Mouse (Mus musculus): Measurements from ENCODE around the gene Guk1. TPM values are rescaled to one million over a fixed set of nuclear protein-coding genes. Genes with fewer than 3 reads are reported as not detected.

The Guk1 gene
- total RNA-seq, 2 experiments from 2014 or later = 29.9 to 61.9 TPM

DNA sequence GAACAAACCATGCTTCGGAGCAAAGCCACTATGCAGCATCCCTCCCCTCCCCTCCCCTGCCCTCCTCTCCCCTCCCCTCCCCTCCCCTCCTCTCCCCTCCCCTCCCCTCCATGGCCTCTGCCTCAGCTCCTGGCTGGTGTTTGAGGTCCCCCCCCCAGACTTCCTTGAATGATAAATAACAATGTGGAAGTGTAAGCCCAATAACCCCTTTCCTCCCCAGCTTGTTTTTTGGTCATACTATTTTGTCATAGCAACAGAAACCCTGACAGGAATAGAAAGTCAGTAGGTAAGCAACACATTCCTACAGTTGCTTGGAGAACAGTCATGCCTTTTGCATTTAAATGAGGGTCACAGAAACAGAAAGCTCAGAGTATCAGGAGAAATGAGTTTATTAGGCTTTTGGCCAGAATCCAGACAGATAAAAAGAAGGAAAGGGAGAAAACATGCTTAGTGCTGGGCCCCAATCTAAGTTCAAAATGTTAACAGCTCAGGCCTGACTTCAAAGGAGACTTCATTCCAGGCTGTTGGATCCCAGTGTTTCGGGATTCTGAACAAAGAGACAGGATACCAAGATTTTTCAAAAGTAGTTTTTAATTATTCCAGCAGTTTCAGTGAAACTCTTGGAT, 26.3 kb downstream of the Guk1 start:
- ATAC-seq (replicated peaks; ENCODE audit: poor library complexity) = no peak

- peak; percentile 69 for ATAC-seq (replicated peaks; ENCODE audit: poor library complexity)
These were observed 27.6 kb downstream of the Guk1 start for GRCm38 (mm10) chr11:59164384-59164783.

DNA sequence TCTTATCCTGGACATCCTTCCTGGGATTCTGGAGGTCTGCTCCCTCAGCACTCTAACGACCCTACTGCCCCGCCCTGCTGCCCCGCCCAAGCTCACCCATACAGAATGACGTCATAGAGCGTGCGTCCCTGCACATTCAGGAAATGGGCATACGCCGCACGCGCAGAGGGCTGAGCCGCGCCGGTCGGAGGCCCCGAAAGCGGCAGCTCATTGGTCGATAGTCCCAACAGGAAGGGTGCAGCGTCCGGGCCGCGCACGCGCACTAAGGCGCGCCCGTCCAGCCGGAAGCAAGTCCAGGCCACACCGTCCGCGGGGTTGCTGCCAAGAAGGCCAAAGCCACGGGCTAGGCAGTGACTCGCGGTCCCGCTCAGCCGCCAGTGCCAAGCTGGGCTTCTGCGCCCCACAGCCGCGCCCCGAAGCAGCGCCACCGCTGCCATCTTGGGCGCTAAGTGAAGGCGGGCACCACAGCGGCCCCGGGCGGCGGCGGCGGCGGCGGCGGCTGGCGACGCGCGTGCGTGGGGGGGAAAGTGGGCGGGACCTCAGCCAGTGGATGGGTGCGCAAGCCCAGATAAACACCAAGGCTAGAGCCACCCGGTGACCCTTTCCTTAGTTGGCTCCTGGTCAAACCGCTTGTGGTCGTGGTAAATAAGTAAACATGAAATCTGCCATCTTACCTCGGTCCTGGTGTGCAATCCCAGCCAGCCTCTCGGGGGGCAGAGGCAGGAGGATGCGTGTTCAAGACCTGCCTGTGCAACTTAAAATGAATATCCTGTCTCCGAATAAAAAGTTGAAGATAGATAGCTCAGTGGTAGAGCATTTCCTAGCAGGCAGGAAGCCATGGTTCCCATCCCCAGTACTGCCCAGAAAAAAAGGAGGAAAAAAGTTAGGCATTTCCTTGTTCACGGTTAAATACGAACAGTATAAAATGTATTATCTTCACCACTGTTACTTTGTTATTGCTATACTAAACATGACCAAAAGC, 28.5 kb downstream of the Guk1 start, which contains the start of gene Iba57:
TSS of gene Iba57 (minus strand) at position 485 of the 982 bp plus-strand sequence.
- ATAC-seq (replicated peaks; ENCODE audit: poor library complexity) = peak; percentile 84

GRCm38 (mm10) chr11:59162443-59163254, 29.4 kb downstream of the Guk1 start:
- ATAC-seq (replicated peaks; ENCODE audit: poor library complexity) = no peak

- ATAC-seq (replicated peaks; ENCODE audit: poor library complexity) = no peak
These were observed 30.6 kb downstream of the Guk1 start for GRCm38 (mm10) chr11:59161398-59161797.

DNA sequence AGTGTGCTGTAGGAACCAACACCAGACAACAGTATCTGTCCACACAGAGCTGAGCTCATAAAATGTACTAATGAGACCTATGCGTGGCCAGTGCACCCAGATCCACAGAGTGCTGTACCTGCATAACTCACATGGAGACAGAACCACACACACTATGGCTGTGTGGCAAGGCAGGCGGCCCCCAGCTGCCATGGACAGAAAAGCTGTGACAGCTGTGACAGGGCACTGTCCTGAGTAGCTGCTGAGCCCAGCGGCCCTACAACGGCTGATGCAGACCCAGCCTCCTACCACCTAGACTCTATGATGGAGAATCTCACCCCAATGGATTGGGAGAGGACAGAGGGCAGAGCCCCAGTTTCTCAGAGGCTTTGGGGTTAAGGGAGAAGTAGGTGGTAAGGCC, 32.5 kb downstream of the Guk1 start:
- ATAC-seq (replicated peaks; ENCODE audit: poor library complexity) = no peak

DNA sequence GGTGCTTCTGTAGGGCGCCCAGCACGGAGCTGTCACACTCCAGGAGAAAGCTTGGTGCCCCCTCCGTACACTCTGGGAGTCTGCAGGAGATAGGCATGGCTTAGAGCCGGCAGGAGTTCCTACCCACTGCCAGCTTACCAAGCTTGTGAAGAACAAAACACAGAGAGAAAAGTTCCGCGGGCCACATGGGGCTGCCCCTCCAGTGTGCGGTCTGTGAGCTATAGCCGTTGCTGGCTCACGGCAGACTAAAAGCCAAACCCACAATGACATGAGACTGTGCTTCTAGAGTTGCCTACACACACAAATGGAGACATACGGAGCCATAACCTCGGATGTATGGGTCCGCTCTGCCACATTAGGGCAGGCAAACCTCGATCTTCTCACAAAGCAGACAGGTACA, 32.9 kb downstream of the Guk1 start:
- ATAC-seq (replicated peaks; ENCODE audit: poor library complexity) = no peak

GRCm38 (mm10) chr11:59155900-59156299, 36.1 kb downstream of the Guk1 start:
- ATAC-seq (replicated peaks; ENCODE audit: poor library complexity) = no peak

DNA sequence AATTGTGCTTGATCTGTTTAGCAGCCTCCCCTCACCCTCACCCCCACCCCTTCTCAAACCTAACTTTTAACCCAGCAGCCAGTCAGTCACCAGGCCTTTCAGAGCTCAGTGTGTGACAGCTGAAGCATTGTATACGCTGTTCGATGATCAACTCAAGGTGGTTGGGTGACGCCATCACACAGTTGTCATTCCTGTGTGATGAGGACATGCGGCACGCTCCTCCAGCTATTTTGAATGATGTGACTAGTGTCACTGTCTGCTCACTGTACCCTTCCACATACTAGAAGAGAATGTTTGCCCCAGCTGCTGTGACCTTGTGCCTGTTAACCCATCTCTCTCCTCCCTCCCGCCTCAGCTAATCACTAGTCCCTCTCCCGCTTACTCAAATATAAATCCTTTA, 37.8 kb downstream of the Guk1 start:
- no peak for ATAC-seq (replicated peaks; ENCODE audit: poor library complexity)

DNA sequence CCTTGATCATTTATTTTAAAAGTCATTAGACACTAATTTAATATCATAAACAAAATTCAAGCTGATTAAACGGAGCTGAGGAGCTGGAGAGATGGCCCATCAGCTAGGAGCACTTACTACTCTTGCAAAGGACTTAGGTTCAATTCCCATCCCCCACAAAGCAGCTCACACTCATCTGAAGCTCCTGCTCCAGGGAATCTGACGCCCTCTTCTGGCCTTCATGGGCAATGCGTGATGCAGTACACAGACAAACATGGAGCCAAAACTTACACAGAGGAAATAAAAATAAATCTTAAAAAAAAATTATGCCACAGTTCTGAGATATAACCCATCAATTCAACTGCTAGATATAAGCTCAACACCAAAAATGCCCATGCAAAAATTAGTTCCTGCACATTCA, 40.3 kb downstream of the Guk1 start:
- ATAC-seq (replicated peaks; ENCODE audit: poor library complexity) = peak; percentile 65

- ATAC-seq (replicated peaks; ENCODE audit: poor library complexity) = no peak
These were observed 42.7 kb downstream of the Guk1 start for GRCm38 (mm10) chr11:59149302-59149701.

DNA sequence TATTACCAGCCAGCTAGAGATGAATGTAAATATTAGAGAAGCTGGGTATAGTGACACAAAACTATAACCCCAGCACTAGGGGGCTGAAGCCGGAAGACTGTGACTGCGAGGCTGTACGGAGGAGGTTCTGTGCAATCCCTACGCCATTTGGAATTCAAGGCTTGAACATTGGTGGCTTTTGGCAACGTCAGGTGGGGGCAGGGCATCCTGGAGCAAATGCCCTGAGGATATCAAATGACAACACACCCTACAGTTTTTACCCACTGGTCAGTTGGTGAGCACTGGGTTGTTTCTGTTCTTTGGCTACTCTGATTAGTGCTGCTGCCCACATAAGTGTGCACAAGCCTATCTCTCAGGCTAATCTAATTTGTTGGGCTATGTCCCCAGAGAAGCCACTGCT, 49.0 kb downstream of the Guk1 start:
- ATAC-seq (replicated peaks; ENCODE audit: poor library complexity) = no peak

DNA sequence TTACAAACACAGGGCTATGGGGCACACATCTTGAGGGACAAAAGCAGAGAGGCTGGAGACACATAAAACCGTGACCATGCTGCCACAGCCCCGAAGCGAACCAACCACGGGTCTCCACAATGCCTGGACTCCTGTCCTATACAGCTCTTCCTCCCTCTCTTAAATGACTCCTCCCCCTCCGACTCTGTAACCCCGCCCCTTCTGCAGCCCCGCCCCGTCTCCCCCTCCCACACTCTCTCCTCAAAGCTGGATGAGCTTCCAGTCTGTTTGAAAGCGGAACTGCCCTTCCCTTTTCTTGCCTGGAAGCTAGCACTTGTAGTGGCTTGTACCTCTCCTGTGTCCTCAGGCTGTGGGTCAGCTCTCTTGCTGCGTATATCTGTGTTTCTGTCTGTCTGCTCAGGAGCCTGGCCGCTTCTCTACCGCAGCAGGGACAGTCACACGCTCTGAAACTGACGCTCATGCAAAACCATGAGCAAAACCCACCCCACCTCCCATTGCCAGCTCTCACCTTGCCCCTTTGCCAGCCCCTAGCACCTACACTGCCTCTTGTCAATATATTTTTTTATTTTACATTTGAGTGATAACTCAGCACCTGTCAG, 50.1 kb downstream of the Guk1 start:
- ATAC-seq (replicated peaks; ENCODE audit: poor library complexity) = peak; percentile 75

DNA sequence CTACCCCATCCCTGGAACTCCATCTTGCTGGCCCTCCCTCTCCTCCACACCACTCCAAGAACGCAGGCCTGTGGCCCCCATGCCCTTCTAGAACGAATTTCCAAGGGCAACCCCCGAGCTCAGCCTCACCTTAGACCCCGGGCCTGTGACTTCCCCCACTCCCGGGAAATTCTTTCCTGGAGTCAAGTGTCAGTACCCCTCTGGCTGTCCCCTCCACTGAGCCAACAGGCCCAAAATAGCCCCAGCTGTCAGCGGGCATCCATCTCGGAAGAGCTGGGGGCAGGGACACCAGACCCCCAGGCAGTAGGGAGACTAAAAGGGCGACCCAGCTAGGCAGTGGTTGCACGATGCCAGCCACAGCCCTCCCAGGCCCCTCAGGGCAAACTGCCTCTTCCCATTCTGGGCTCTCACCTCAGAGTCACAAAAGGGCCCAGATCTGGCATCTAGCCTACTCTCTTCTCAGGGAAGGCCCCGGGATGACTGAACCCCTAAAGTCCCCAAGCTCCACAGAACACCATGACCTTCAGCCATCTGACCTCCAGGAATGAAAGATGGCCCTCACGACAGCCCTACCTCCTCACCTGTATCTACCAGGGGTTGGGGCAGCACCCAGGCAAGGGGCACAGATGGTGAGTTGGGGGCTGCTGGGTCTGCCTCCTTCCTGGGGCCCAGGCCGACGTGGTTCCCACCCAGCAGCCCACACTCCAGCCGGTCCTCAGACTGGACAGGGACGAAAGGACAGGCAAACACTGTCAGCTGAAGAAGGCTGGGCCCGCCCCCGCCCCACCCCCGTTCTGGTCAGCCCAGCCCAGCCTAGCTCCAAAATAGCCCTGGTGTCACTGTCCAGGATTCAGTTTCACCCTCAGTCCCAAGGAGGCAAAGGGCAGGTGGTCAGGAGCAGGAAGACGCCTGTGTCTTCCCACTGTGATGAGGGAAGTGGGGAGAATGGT, 53.2 kb downstream of the Guk1 start:
- ATAC-seq (replicated peaks; ENCODE audit: poor library complexity) = no peak

- no peak for ATAC-seq (replicated peaks; ENCODE audit: poor library complexity)
These were observed 54.9 kb downstream of the Guk1 start for GRCm38 (mm10) chr11:59136994-59137706.

DNA sequence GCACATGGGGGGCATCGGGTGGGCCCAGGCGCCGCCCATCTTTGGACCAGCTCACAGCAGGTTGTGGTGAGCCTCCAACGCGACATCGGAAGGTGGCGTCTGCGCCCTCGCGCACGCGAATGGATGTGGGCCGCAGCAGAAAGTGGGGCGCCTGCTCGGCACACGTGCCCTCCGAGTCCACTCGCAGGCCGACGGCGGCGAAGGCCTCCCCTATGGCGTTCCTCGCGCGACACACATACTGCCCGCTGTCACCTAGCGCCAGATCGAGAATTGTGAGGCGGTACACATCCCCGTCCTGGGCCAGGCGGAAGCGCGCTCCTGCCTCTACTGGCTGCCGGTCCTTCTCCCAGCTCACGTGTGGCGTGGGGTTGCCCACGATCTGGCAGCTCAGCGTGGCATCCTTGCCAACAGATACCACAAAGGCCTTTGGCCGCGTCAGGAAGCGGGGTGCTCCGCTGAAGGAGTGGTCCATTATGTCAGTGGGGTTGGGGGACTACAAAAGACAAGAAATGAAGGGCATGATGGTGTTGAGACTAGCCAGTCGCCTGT, 56.0 kb downstream of the Guk1 start, which contains the start of gene Obscn:
TSS of gene Obscn (minus strand) at position 499 of the 549 bp plus-strand sequence.
- no peak for ATAC-seq (replicated peaks; ENCODE audit: poor library complexity)

DNA sequence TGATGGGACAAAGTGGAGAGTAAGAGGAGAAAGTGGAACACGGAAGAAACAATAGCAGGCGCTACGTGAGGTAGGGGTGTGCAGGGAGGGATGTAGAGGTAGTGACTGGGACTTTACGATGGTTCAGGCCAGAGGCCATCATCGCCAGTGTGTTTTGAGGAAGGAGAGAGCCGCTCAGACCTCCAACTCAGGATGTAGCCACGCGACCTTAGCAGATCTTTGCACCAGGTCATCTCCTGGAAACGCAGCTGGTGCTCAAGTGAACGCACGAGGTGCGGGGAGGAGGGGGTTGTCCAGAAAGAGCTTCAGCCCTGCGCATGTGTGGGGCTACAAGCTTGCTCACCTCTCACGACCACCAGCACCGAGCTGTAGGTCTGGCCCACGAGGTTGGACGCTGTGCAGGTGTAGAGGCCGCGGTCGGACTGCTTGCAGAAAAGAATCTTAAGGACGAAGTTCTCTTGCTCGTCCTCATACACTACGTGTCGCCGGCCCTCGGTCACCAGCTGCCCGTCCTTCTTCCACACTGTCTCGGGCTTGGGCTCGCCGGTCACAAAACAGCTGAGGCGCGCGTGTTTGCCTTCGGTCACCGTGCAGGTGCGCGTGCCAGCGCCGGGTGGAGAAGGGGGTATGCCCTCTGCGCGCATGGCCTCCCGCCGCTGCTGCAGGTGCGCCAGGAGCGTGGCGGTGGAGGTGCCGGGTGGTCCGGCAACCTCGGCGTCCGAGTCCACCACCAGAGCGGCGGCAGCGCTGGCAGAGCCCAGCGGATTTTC, 56.8 kb downstream of the Guk1 start:
- no peak for ATAC-seq (replicated peaks; ENCODE audit: poor library complexity)

All from megakaryocyte progenitor cell, adult 5-6 weeks (primary cell).